Mouse (Mus musculus) CH12.LX (cell line): ENCODE data around the gene Rpp14. TPM values are rescaled to one million over a fixed set of nuclear protein-coding genes. Genes with fewer than 3 reads are reported as not detected.

ENCODE experiments used
- DNase-seq: peaks from one replicate; pipeline ENCODE4 v3.0.0-alpha.2; 2013; ENCODE audit errors: extremely low read depth
- H3K27ac ChIP-seq: 2 replicates; pipeline ENCODE4 v1.5.1; 2012; ENCODE audit warnings: low read depth, mild to moderate bottlenecking, control low read depth, moderate library complexity; ENCODE audit not compliant: insufficient read depth
- H3K27me3 ChIP-seq: replicated peaks from 2 replicates; pipeline ENCODE3; 2012; ENCODE audit warnings: inconsistent platforms
- H3K36me3 ChIP-seq, 2 experiments: replicated peaks in 1 of 2; 2 replicates each; pipeline versions ENCODE3 to v1.6.1; 2012; ENCODE audit warnings: inconsistent platforms in 1 of 2, low read length in 1 of 2, mild to moderate bottlenecking in 1 of 2, mixed read lengths in 1 of 2, moderate library complexity in 1 of 2; ENCODE audit not compliant: control insufficient read depth in 1 of 2, insufficient read depth in 1 of 2
- H3K4me1 ChIP-seq, 2 experiments: 2 replicates each; pipeline ENCODE4 v1.6.1; 2012; ENCODE audit warnings: inconsistent platforms in 1 of 2, moderate library complexity in 1 of 2; ENCODE audit not compliant: insufficient read depth in 2 of 2, control insufficient read depth in 1 of 2
- H3K4me2 ChIP-seq: 2 replicates; pipeline ENCODE4 v1.6.1; 2012; ENCODE audit warnings: low read depth, mild to moderate bottlenecking, control low read depth; ENCODE audit not compliant: poor library complexity, insufficient read depth, severe bottlenecking
- H3K4me3 ChIP-seq, 3 experiments: fragments of 150-350 bp in 1 of 3; sonication (generic) in 1 of 3; replicated peaks in 1 of 3; 2 replicates each; pipeline versions ENCODE3 to v1.5.1; 2011 to 2012; ENCODE audit warnings: low read depth in 2 of 3, low read length in 2 of 3, mild to moderate bottlenecking in 2 of 3, moderate library complexity in 2 of 3, control low read depth in 1 of 3, improper control_type of control experiment in 1 of 3, inconsistent platforms in 1 of 3, mixed read lengths in 1 of 3; ENCODE audit not compliant: poor library complexity in 1 of 3
- H3K79me2 ChIP-seq: replicated peaks from 2 replicates; pipeline ENCODE4 v1.6.1; 2012; ENCODE audit warnings: mild to moderate bottlenecking, moderate library complexity; ENCODE audit not compliant: control insufficient read depth, poor library complexity, insufficient read depth, severe bottlenecking; ENCODE audit errors: extremely low read depth
- H3K9ac ChIP-seq: 2 replicates; pipeline ENCODE4 v1.6.1; 2012; ENCODE audit warnings: low read depth, mild to moderate bottlenecking, control low read depth, moderate library complexity; ENCODE audit not compliant: insufficient read depth
- H3K9me3 ChIP-seq: replicated peaks from 2 replicates; pipeline ENCODE3; 2012; ENCODE audit warnings: low read length, inconsistent platforms, mixed read lengths
- BHLHE40 ChIP-seq: IDR thresholded peaks from 2 replicates; pipeline ENCODE4 v1.6.1; 2011; ENCODE audit warnings: mild to moderate bottlenecking, low read depth, low read length, improper control_type of control experiment
- CHD1 ChIP-seq: IDR thresholded peaks from 2 replicates; pipeline ENCODE4 v1.6.1; 2012; ENCODE audit warnings: low read depth, low read length, improper control_type of control experiment, inconsistent platforms
- CHD2 ChIP-seq: IDR thresholded peaks from 2 replicates; pipeline ENCODE4 v1.6.1; 2011; ENCODE audit warnings: low read length, improper control_type of control experiment
- CTCF ChIP-seq, 2 experiments: IDR thresholded peaks in 1 of 2; conservative IDR thresholded peaks in 1 of 2; 2 replicates each; pipeline ENCODE4 v1.5.1; 2011 to 2012; ENCODE audit warnings: low read depth in 2 of 2, low read length in 2 of 2, improper control_type of control experiment in 1 of 2, inconsistent platforms in 1 of 2, mild to moderate bottlenecking in 1 of 2, moderate library complexity in 1 of 2
- E2F4 ChIP-seq: IDR thresholded peaks from 2 replicates; pipeline ENCODE4 v1.6.1; 2011; ENCODE audit warnings: low read depth, low read length, improper control_type of control experiment; ENCODE audit not compliant: insufficient replicate concordance
- ELF1 ChIP-seq: IDR thresholded peaks from 2 replicates; pipeline ENCODE4 v1.6.1; 2014; ENCODE audit warnings: low read depth, mild to moderate bottlenecking, inconsistent platforms, low read length, improper control_type of control experiment
- EP300 ChIP-seq: IDR thresholded peaks from 2 replicates; pipeline ENCODE4 v1.6.1; 2011; ENCODE audit warnings: low read length, improper control_type of control experiment
- ETS1 ChIP-seq: conservative IDR thresholded peaks from 2 replicates; pipeline ENCODE4 v1.6.1; 2012; ENCODE audit warnings: low read depth, mild to moderate bottlenecking, inconsistent platforms, low read length, improper control_type of control experiment, moderate library complexity
- GABPA ChIP-seq: IDR thresholded peaks from 2 replicates; pipeline ENCODE4 v1.6.1; 2012; ENCODE audit warnings: low read depth, low read length, improper control_type of control experiment, inconsistent platforms; ENCODE audit not compliant: insufficient replicate concordance
- HCFC1 ChIP-seq: IDR thresholded peaks from 2 replicates; pipeline ENCODE4 v1.6.1; 2012; ENCODE audit warnings: low read depth, mild to moderate bottlenecking, inconsistent platforms, low read length, improper control_type of control experiment
- IRF4 ChIP-seq: IDR thresholded peaks from 2 replicates; pipeline ENCODE4 v1.6.1; 2014; ENCODE audit warnings: low read depth, mild to moderate bottlenecking, inconsistent platforms, low read length, improper control_type of control experiment
- JUN ChIP-seq: IDR thresholded peaks from 2 replicates; pipeline ENCODE4 v1.6.1; 2011; ENCODE audit warnings: low read depth, mild to moderate bottlenecking, low read length, improper control_type of control experiment, moderate library complexity; ENCODE audit not compliant: insufficient read depth
- JUND ChIP-seq: conservative IDR thresholded peaks from 2 replicates; pipeline ENCODE4 v1.6.1; 2011; ENCODE audit warnings: low read depth, low read length, improper control_type of control experiment
- KAT2A ChIP-seq: IDR thresholded peaks from 2 replicates; pipeline ENCODE4 v1.6.1; 2012; ENCODE audit warnings: low read length, improper control_type of control experiment, inconsistent platforms; ENCODE audit not compliant: insufficient replicate concordance
- MAFK ChIP-seq: IDR thresholded peaks from 2 replicates; pipeline ENCODE4 v1.6.1; 2011; ENCODE audit warnings: low read length, improper control_type of control experiment; ENCODE audit not compliant: insufficient replicate concordance
- MAX ChIP-seq: IDR thresholded peaks from 2 replicates; pipeline ENCODE4 v1.6.1; 2011; ENCODE audit warnings: low read length, improper control_type of control experiment
- MAZ ChIP-seq: IDR thresholded peaks from 2 replicates; pipeline ENCODE4 v1.6.1; 2012; ENCODE audit warnings: low read depth, mild to moderate bottlenecking, inconsistent platforms, low read length, improper control_type of control experiment, moderate library complexity
- MEF2A ChIP-seq: IDR thresholded peaks from 2 replicates; pipeline ENCODE4 v1.6.1; 2014; ENCODE audit warnings: low read depth, mild to moderate bottlenecking, inconsistent platforms, low read length, improper control_type of control experiment, borderline replicate concordance
- MXI1 ChIP-seq: IDR thresholded peaks from 2 replicates; pipeline ENCODE4 v1.6.1; 2011; ENCODE audit warnings: mild to moderate bottlenecking, low read depth, low read length, improper control_type of control experiment
- MYC ChIP-seq: IDR thresholded peaks from 2 replicates; pipeline ENCODE4 v1.6.1; 2011; ENCODE audit warnings: low read depth, mild to moderate bottlenecking, improper control_type of control experiment, low read length
- POLR2AphosphoS2 ChIP-seq: IDR thresholded peaks from 2 replicates; pipeline ENCODE4 v1.6.1; 2011; ENCODE audit warnings: low read depth, low read length, improper control_type of control experiment
- RAD21 ChIP-seq: IDR thresholded peaks from 2 replicates; pipeline ENCODE4 v1.6.1; 2011; ENCODE audit warnings: low read depth, mild to moderate bottlenecking, low read length, improper control_type of control experiment, moderate library complexity
- RCOR1 ChIP-seq: conservative IDR thresholded peaks from 2 replicates; pipeline ENCODE4 v1.6.1; 2012; ENCODE audit warnings: low read depth, mild to moderate bottlenecking, inconsistent platforms, low read length, improper control_type of control experiment
- SMC3 ChIP-seq: IDR thresholded peaks from 2 replicates; pipeline ENCODE4 v1.6.1; 2011; ENCODE audit warnings: low read depth, low read length, improper control_type of control experiment
- TBP ChIP-seq: conservative IDR thresholded peaks from 2 replicates; pipeline ENCODE4 v1.6.1; 2011; ENCODE audit warnings: low read depth, low read length, improper control_type of control experiment
- TCF12 ChIP-seq: IDR thresholded peaks from 2 replicates; pipeline ENCODE4 v1.6.1; 2014; ENCODE audit warnings: low read depth, mild to moderate bottlenecking, inconsistent platforms, low read length, improper control_type of control experiment
- UBTF ChIP-seq: IDR thresholded peaks from 2 replicates; pipeline ENCODE4 v1.6.1; 2012; ENCODE audit warnings: low read depth, mild to moderate bottlenecking, inconsistent platforms, low read length, improper control_type of control experiment, moderate library complexity
- USF1 ChIP-seq: IDR thresholded peaks from 2 replicates; pipeline ENCODE4 v1.6.1; 2014; ENCODE audit warnings: low read depth, mild to moderate bottlenecking, inconsistent platforms, low read length, improper control_type of control experiment
- USF2 ChIP-seq: conservative IDR thresholded peaks from 2 replicates; pipeline ENCODE4 v1.6.1; 2011; ENCODE audit warnings: low read depth, low read length, improper control_type of control experiment
- ZKSCAN1 ChIP-seq: IDR thresholded peaks from 2 replicates; pipeline ENCODE4 v1.6.1; 2012; ENCODE audit warnings: low read depth, inconsistent platforms, low read length, improper control_type of control experiment, borderline replicate concordance
- ZNF384 ChIP-seq: IDR thresholded peaks from 2 replicates; pipeline ENCODE4 v1.6.1; 2012; ENCODE audit warnings: low read depth, low read length, improper control_type of control experiment, inconsistent platforms
- dilution Hi-C: fragments of 300-500 bp; cut with MboI; formaldehyde crosslinking; loops from 2 replicates; pipeline ENCODE4 v1.14.3; 2020; ENCODE audit warnings: low sequenced_read_pairs; ENCODE audit not compliant: extremely low pct_unique_long_range_greater_than_20kb, extremely low pct_ligation_motif_present
- in situ Hi-C: fragments of 300-500 bp; cut with MboI; formaldehyde crosslinking; loops from 3 replicates; pipeline ENCODE4 v1.14.3; 2019; ENCODE audit warnings: low sequenced_read_pairs, low pct_ligation_motif_present, low pct_unique_long_range_greater_than_20kb, mixed read lengths
- polyA plus RNA-seq: library from polyadenylated mRNA; unstranded; fragments of >175 nt; gene quantifications from 2 replicates; pipeline ENCODE4 v1.2.1, GENCODE M21; 2012; ENCODE audit warnings: low read depth; ENCODE audit not compliant: insufficient read length
- total RNA-seq, 2 experiments: library from RNA; depleted of rRNA; stranded (reverse); fragments of 300-350 nt in 1 of 2; fragments of >200 nt in 1 of 2; gene quantifications; 2 replicates each; pipeline ENCODE4 v1.2.3; 2012 to 2014

The Rpp14 gene
- total and polyA plus RNA-seq, 3 experiments, result 32.4 to 140 (median 101) TPM

DNA sequence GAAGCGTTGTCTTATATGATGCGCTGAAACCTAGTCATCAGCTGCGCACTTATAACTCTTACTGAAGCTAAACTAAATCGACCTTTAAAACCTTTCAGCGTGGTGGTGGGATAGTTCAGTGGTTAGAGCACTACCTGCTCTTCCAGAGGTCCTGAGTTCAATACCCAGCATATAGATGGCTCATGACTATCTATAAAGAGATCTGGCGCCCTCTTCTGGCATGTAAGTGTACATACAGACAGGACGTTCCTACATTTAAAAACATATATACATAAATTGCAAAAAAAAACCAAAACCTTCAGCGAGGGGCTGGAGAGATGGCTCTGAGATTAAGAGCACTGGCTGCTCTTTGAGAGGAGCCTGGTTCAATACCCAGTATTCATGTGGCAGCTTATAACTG is 35.8 kb upstream of the Rpp14 start:
- Histone ChIP-seq H3K4me2 (peak overlapping the region; percentile 74), H3K36me3 (peaks cover 28 to 48% of the 10 kb centered on the region in 2 experiments), H3K4me1 (peaks cover 28 to 87% of the 10 kb centered on the region in 2 experiments), H3K4me3 (no peak overlapping the region), H3K79me2 (no peaks in the 10 kb centered on the region; the same call in 1 of the 2 replicates), H3K9ac (peak overlapping the region; percentile 36; the same call in 1 of the 2 replicates), H3K27me3 (no peaks in the 10 kb centered on the region), H3K9me3 (no peaks in the 10 kb centered on the region), H3K27ac (peak overlapping the region; percentile 85)
- TF ChIP-seq CTCF (conservative IDR thresholded peaks at IDR 0.05 in 1 of 2, IDR thresholded peaks at IDR 0.05 in 1 of 2; ENCODE audit: low read depth in 2 of 2, low read length in 2 of 2), result peak; percentile 39 to 77
- TF ChIP-seq KAT2A, result no peak
- TF ChIP-seq MEF2A, result 0 out of 2 replicates have a peak, but pooled peaks have one; percentile 23
- TF ChIP-seq CHD1, result peak; percentile 55; the same call in 1 of the 2 replicates
- no peak for TF ChIP-seq HCFC1
- no peak for TF ChIP-seq ETS1
- TF ChIP-seq MXI1, result 0 out of 2 replicates have a peak, but pooled peaks have one; percentile 4
- 0 out of 2 replicates have a peak, but pooled peaks have one; percentile 54 for TF ChIP-seq IRF4
- TF ChIP-seq BHLHE40, result 0 out of 2 replicates have a peak, but pooled peaks have one; percentile 10
- no peak for TF ChIP-seq UBTF
- peak; percentile 56; the same call in 1 of the 2 replicates for TF ChIP-seq ZNF384
- TF ChIP-seq USF2, result no peak
- no peak for TF ChIP-seq CHD2
- 0 out of 2 replicates have a peak, but pooled peaks have one; percentile 27 for TF ChIP-seq TCF12
- TF ChIP-seq RAD21, result peak; percentile 77
- TF ChIP-seq SMC3, result peak; percentile 62
- peak; percentile 68 for TF ChIP-seq MYC
- TF ChIP-seq RCOR1, result peak; percentile 43; the same call in 1 of the 2 replicates
- TF ChIP-seq MAZ, result 0 out of 2 replicates have a peak, but pooled peaks have one; percentile 17
- TF ChIP-seq TBP, result no peak
- peak; percentile 84 for DNase-seq
- dilution Hi-C loops (no loop called here), in situ Hi-C loops (loop anchor here (5.0 kb wide), 1 partner anchor 42 kb away; the partner anchor contains the start of gene Abhd6)

DNA sequence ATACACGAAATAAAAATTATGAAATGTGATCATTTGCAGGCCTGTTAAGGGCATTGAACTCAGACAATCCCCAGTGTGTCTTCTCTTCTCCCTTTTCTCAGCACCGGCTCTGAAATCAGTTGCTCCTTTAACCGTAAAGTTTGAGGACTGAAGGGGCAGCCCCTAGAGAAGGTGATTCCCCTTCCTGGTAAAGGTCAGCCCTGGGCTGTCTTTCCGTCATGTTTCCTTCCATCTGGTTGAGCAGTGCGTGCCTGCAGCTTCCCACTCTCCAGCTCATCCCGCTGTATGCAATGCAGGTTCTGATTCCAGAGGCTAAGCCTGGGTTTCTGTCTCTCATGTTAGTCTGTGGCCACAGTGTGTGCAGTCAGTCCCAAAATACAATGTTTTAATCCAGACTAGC is 35.4 kb upstream of the Rpp14 start:
- no peaks in the 10 kb centered on the region; the same call in 1 of the 2 replicates for H3K79me2 ChIP-seq
- H3K36me3 ChIP-seq, result peaks cover 25 to 44% of the 10 kb centered on the region in 2 experiments
- peak overlapping the region; percentile 36; the same call in 1 of the 2 replicates for H3K9ac ChIP-seq
- dilution Hi-C loops (no loop called here), in situ Hi-C loops (loop anchor here (5.0 kb wide), 1 partner anchor 42 kb away; the partner anchor contains the start of gene Abhd6)
- H3K4me2 ChIP-seq, result peak overlapping the region; percentile 74
- H3K4me3 ChIP-seq, result peak overlapping the region in 1 of 3 experiments; percentile 15
- H3K27me3 ChIP-seq, result no peaks in the 10 kb centered on the region
- H3K4me1 ChIP-seq, result peaks cover 24 to 88% of the 10 kb centered on the region in 2 experiments
- H3K27ac ChIP-seq, result peak overlapping the region; percentile 85
- no peaks in the 10 kb centered on the region for H3K9me3 ChIP-seq
- DNase-seq, result peak; percentile 87
- no peak for TF ChIP-seq JUND
- no peak for TF ChIP-seq MAFK
- TF ChIP-seq USF1, result no peak
- TF ChIP-seq CHD1, result no peak
- peak; percentile 65; the same call in 1 of the 2 replicates for TF ChIP-seq ETS1
- TF ChIP-seq JUN, result no peak
- no peak for TF ChIP-seq ELF1
- no peak; the same call in 1 of the 2 replicates for TF ChIP-seq TCF12
- TF ChIP-seq GABPA, result no peak
- TF ChIP-seq EP300, result peak; percentile 81
- TF ChIP-seq MAX, result no peak; the same call in 1 of the 2 replicates
- no peak for TF ChIP-seq CTCF (conservative IDR thresholded peaks at IDR 0.05 in 1 of 2, IDR thresholded peaks at IDR 0.05 in 1 of 2; ENCODE audit: low read depth in 2 of 2, low read length in 2 of 2)
- TF ChIP-seq ZKSCAN1, result no peak
- TF ChIP-seq E2F4, result no peak
- TF ChIP-seq POLR2AphosphoS2, result no peak
- TF ChIP-seq HCFC1, result no peak
- no peak for TF ChIP-seq RAD21
- TF ChIP-seq MXI1, result no peak
- no peak for TF ChIP-seq RCOR1
